Mouse (Mus musculus) intestine, embryonic 16.5 days (tissue): Measurements from ENCODE around the gene Tmem62. TPM values are rescaled to one million over a fixed set of nuclear protein-coding genes. Genes with fewer than 3 reads are reported as not detected.
"Not testable (repeated sequence)": the region's sequence is repeated elsewhere in the genome, so short reads cannot be mapped to it uniquely, and the experiment has no call there.

Experiments used
- ATAC-seq: fragments of 200-750 bp; cut with Nextera tagmentation; 2 replicates; pipeline ENCODE4 v1.8.0; 2017; ENCODE audit warnings: moderate TSS enrichment, moderate library complexity
- H3K27ac ChIP-seq: fragments of 300-500 bp; sonication (generic); 2 replicates; pipeline ENCODE4 v1.5.1; 2014; ENCODE audit warnings: mild to moderate bottlenecking, low read length
- H3K27me3 ChIP-seq: fragments of 300-500 bp; sonication (generic); replicated peaks from 2 replicates; pipeline ENCODE4 v1.6.1; 2014; ENCODE audit warnings: low read length, control low read depth, mixed read lengths; ENCODE audit not compliant: control insufficient read depth, insufficient read depth
- H3K36me3 ChIP-seq: fragments of 300-500 bp; sonication (generic); 2 replicates; pipeline ENCODE4 v1.6.1; 2014; ENCODE audit warnings: low read length, control low read depth; ENCODE audit not compliant: control insufficient read depth, insufficient read depth
- H3K4me1 ChIP-seq: fragments of 300-500 bp; sonication (generic); 2 replicates; pipeline ENCODE4 v1.6.1; 2014; ENCODE audit warnings: low read length, control low read depth, mixed read lengths; ENCODE audit not compliant: control insufficient read depth, insufficient read depth
- H3K4me2 ChIP-seq: fragments of 300-500 bp; sonication (generic); 2 replicates; pipeline ENCODE4 v1.6.1; 2014; ENCODE audit warnings: low read depth, low read length, control low read depth
- H3K4me3 ChIP-seq: fragments of 300-500 bp; sonication (generic); 2 replicates; pipeline ENCODE4 v1.5.1; 2014; ENCODE audit warnings: mild to moderate bottlenecking, low read length
- H3K9ac ChIP-seq: fragments of 300-500 bp; sonication (generic); 2 replicates; pipeline ENCODE4 v1.6.1; 2014; ENCODE audit warnings: low read depth, low read length
- H3K9me3 ChIP-seq: fragments of 300-500 bp; sonication (generic); 2 replicates; pipeline ENCODE4 v1.6.1; 2016; ENCODE audit warnings: low read length, control low read depth; ENCODE audit not compliant: control insufficient read depth
- WGBS: fragments of 180-500 bp; shearing (Covaris S2); extraction: QIAGEN DNeasy Blood & Tissue Kit; methylation state at CpG from one replicate; pipeline ENCODE4 v1.1.7; 2014; 5-methylcytosine and 5-hydroxymethylcytosine counted together
- polyA plus RNA-seq: library from polyadenylated mRNA; unstranded; fragments of >200 nt; fragmentation: Nextera tagmentation; extraction: Ambion mirVana; gene quantifications from 2 replicates; pipeline ENCODE4 v1.2.1, GENCODE M21; 2015

The Tmem62 gene
- polyA plus RNA-seq, 1 experiment from 2014 or later = 4.3 TPM

DNA sequence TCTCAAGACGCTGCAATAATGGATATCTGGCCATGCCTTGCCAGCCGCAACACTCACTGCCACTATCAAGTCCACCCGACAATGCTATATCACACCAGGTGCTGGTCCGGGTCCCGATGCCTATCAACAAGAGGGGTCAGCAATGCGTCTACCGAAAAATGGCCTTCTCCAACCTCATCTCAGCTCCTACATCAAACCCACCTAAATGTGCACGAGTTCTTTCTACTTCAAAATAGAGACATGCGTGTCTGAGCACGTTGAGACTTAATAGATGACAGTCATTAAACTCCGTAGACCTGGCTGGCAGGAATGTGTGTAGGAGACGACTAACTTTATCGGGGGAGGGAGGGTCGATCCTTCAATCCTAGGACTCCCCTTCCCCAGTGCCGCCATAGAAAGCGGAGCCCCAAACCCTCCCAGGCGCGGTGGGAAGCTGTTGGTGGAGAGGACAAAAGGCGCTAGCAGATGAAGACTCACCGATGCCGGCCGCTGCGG, 6.7 kb upstream of the Tmem62 start:
- no peaks in the 10 kb centered on the region for H3K36me3 ChIP-seq
- H3K27ac ChIP-seq = peak overlapping the region; percentile 38
- H3K4me3 ChIP-seq = peak overlapping the region; percentile 70
- under 1% methylated on average over 23 of the region's 23 CpGs for WGBS
- peak overlapping the region; percentile 82 for H3K9ac ChIP-seq
- H3K9me3 ChIP-seq = no peaks in the 10 kb centered on the region
- H3K27me3 ChIP-seq = 0 out of 2 replicates have a peak, but pooled peaks cover 2% of the 10 kb centered on the region
- peak overlapping the region; percentile 73 for H3K4me2 ChIP-seq
- ATAC-seq = peak; percentile 43
- peaks cover 7% of the 10 kb centered on the region; the same call in 1 of the 2 replicates for H3K4me1 ChIP-seq

DNA sequence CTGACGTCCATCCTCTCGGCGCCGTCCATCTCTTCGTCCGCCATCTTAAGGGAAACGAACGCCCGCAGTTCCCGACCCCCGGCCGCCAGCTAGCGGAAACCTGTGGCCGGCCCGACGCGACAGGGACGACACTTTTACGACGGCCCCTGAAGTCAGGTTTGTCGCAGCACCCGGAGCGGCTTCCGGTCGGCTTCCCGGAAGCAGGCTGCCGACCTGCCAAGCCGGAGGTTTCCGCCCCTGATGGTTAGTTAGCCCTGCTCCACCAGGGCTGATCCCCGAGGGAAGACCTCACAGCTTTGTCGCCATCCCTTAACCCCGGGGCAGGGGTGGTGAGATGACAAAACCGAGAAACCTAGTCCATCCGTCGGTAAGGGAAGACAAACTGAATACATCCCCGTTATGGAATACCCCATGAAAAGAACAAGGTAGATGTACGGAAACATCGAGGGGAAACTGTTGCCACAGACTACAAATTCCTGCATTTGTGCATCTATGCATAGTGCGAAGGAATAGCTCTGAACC, 6.2 kb upstream of the Tmem62 start, which contains the start of gene Ubr1:
Gene Ubr1 (minus strand): TSS at position 157 of the 522 bp plus-strand sequence.
- peak; percentile 91 for ATAC-seq
- peaks cover 7% of the 10 kb centered on the region; the same call in 1 of the 2 replicates for H3K4me1 ChIP-seq
- under 1% methylated on average over 39 of the region's 39 CpGs for WGBS

GRCm38 (mm10) chr2:120971766-120972165, 5.1 kb upstream of the Tmem62 start:
- 89% methylated on average over 4 of the region's 4 CpGs for WGBS
- Histone ChIP-seq H3K9me3 (no peaks in the 10 kb centered on the region), H3K27ac (no peak overlapping the region), H3K4me1 (peaks cover 7% of the 10 kb centered on the region; the same call in 1 of the 2 replicates), H3K36me3 (no peaks in the 10 kb centered on the region), H3K9ac (no peak overlapping the region), H3K27me3 (0 out of 2 replicates have a peak, but pooled peaks cover 2% of the 10 kb centered on the region), H3K4me2 (no peak overlapping the region), H3K4me3 (no peak overlapping the region)
- no peak for ATAC-seq

More for the DNA sequence above, 6.2 kb upstream of the Tmem62 start, which contains the start of gene Ubr1:
- peak within 1 kb of the TSS; percentile 73 for H3K4me2 ChIP-seq
- no peaks in the 10 kb centered on the region for H3K9me3 ChIP-seq
- H3K4me3 ChIP-seq = peak within 1 kb of the TSS; percentile 70
- 0 out of 2 replicates have a peak, but pooled peaks cover 2% of the 10 kb centered on the region for H3K27me3 ChIP-seq
- H3K9ac ChIP-seq = peak within 1 kb of the TSS; percentile 82
- H3K27ac ChIP-seq = peak within 1 kb of the TSS; percentile 38
- no peaks in the 10 kb centered on the region for H3K36me3 ChIP-seq

DNA sequence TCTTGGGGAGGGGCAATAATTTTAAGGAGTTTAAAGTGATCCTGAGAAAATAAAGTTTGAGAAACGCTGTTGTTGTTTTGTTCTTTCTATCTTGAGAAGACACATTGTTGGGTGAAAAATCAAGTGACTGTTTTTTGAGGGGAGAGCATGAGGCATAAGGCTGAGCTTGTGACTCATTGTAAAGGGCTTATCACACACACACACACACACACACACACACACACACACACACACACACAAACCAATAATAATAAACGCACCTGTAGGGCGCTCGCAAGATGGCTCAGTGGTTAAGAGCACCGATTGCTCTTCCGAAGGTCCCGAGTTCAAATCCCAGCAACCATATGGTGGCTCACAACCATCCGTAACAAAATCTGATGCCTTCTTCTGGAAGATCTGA, 4.6 kb upstream of the Tmem62 start:
- not testable (repeated sequence) for H3K4me3 ChIP-seq, ATAC-seq, H3K27me3 ChIP-seq, H3K4me1 ChIP-seq, H3K36me3 ChIP-seq, H3K9me3 ChIP-seq, H3K27ac ChIP-seq, H3K9ac ChIP-seq, H3K4me2 ChIP-seq
- 92% methylated on average over 8 of the region's 8 CpGs for WGBS

DNA sequence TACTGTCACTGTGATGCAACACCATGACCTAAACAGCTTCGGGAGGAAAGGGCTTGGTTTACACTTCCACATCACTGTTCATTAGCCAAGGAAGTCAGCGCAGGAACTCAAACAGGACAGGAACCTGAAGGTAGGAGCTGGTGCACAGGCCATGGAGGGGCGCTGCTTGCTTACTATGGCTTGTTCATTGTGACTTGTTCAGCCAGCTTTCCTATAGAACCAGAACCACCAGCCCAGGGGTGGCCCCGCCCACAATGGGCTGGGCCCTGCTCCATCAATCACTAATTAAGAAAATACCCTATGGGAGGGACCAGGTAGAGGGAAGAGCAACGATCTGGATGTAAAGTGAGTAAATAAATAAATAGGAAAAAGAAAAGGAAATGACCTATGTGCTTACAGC, 3.9 kb upstream of the Tmem62 start:
- Histone ChIP-seq H3K4me2 (0 out of 2 replicates have a peak overlapping the region, but pooled peaks have one; percentile 16), H3K27ac (no peak overlapping the region), H3K27me3 (0 out of 2 replicates have a peak, but pooled peaks cover 2% of the 10 kb centered on the region), H3K36me3 (no peaks in the 10 kb centered on the region), H3K4me3 (no peak overlapping the region), H3K9me3 (no peaks in the 10 kb centered on the region), H3K9ac (no peak overlapping the region), H3K4me1 (peaks cover 7% of the 10 kb centered on the region; the same call in 1 of the 2 replicates)
- WGBS = 19% methylated on average over 5 of the region's 5 CpGs
- no peak for ATAC-seq

GRCm38 (mm10) chr2:120976308-120976707, 509 bp upstream of the Tmem62 start:
- H3K4me2 ChIP-seq = 0 out of 2 replicates have a peak overlapping the region, but pooled peaks have one; percentile 74
- no peak overlapping the region for H3K27ac ChIP-seq
- H3K4me3 ChIP-seq = no peak overlapping the region
- no peak for ATAC-seq
- H3K9ac ChIP-seq = no peak overlapping the region
- 0 out of 2 replicates have a peak, but pooled peaks cover 2% of the 10 kb centered on the region for H3K27me3 ChIP-seq
- H3K4me1 ChIP-seq = peaks cover 3% of the 10 kb centered on the region; the same call in 1 of the 2 replicates
- no peaks in the 10 kb centered on the region for H3K36me3 ChIP-seq
- H3K9me3 ChIP-seq = no peaks in the 10 kb centered on the region
- 52% methylated on average over 4 of the region's 4 CpGs for WGBS

GRCm38 (mm10) chr2:120977926-120978692, 1.3 kb downstream of the Tmem62 start:
- 78% methylated on average over 8 of the region's 8 CpGs for WGBS

GRCm38 (mm10) chr2:120978693-120979037, 1.8 kb downstream of the Tmem62 start:
- WGBS = 43% methylated on average over 2 of the region's 2 CpGs
- no peak overlapping the region for H3K27ac ChIP-seq
- no peaks in the 10 kb centered on the region for H3K4me1 ChIP-seq
- no peaks in the 10 kb centered on the region for H3K9me3 ChIP-seq
- H3K4me3 ChIP-seq = no peak overlapping the region
- no peak overlapping the region for H3K4me2 ChIP-seq
- H3K27me3 ChIP-seq = no peaks in the 10 kb centered on the region
- H3K36me3 ChIP-seq = no peaks in the 10 kb centered on the region
- H3K9ac ChIP-seq = no peak overlapping the region
- ATAC-seq = no peak

More at GRCm38 (mm10) chr2:120977926-120978692, 1.3 kb downstream of the Tmem62 start:
- peaks cover under 1% of the 10 kb centered on the region; the same call in 1 of the 2 replicates for H3K4me1 ChIP-seq
- peak overlapping the region; percentile 66 for H3K4me3 ChIP-seq
- peak overlapping the region; percentile 74 for H3K4me2 ChIP-seq
- no peaks in the 10 kb centered on the region for H3K9me3 ChIP-seq
- H3K9ac ChIP-seq = peak overlapping the region; percentile 87
- no peaks in the 10 kb centered on the region for H3K36me3 ChIP-seq
- H3K27me3 ChIP-seq = no peaks in the 10 kb centered on the region
- ATAC-seq = no peak
- no peak overlapping the region; the same call in 1 of the 2 replicates for H3K27ac ChIP-seq

DNA sequence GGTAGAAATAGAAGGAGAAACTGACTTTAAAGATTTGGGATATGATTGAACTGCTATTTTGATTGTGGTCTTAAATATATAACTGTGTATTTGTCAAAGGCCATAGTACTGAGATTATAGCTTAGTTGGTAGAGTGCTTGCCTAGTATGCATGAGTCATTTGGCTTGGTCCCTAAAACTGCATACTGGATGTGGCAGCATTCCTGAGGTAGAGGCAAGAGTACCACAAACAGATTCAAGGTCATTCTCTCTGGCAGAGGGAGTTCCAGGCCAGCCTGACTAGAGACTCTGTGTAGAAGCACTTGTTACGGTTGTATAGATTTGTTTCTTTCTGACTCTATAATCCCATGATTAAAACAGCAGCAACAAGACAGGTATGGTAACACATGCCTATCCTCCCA, 3.0 kb downstream of the Tmem62 start:
- ATAC-seq = no peak
- no peak overlapping the region for H3K27ac ChIP-seq
- H3K4me1 ChIP-seq = no peaks in the 10 kb centered on the region
- no peak overlapping the region for H3K4me3 ChIP-seq
- H3K36me3 ChIP-seq = no peaks in the 10 kb centered on the region
- H3K4me2 ChIP-seq = no peak overlapping the region
- H3K9me3 ChIP-seq = no peaks in the 10 kb centered on the region
- 90% methylated on average over 1 of the region's 1 CpGs for WGBS
- H3K9ac ChIP-seq = no peak overlapping the region
- no peaks in the 10 kb centered on the region for H3K27me3 ChIP-seq
